Mouse (Mus musculus): Measurements from ENCODE around the gene Kalrn. TPM values are rescaled to one million over a fixed set of nuclear protein-coding genes. Genes with fewer than 3 reads are reported as not detected.

The Kalrn gene
- polyA plus RNA-seq, 2 experiments, result 8.8 to 11.7 TPM

DNA sequence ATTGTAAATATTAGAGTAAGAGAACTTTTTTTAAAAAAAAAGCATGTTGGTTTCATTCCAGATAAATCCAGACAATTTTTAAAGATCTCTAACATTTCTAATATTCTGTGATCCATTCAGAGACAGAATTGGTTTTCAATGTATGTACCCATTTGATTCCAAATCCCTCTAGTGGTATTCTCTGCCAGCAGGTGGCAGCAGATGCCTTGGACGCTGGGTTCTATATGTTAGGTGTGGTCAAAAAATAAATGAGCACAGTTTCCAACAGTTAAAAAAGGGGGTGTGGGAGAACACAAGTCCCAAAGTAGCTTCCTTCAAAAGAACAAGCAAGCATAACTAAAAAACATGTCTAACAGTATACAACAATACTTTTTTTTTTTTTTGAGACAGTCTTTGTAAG is 41.8 kb downstream of the Kalrn start:
- no peaks in the 10 kb centered on the region for H3K36me3 ChIP-seq (ENCODE audit: control insufficient read depth, insufficient read depth, low read length)
- 3% methylated on average over 1 of the region's 1 CpGs for WGBS
- H3K4me2 ChIP-seq (replicated peaks; ENCODE audit: low read depth, low read length, severe bottlenecking), result no peak overlapping the region
- peak; percentile 32 for DNase-seq (ENCODE audit: low spot score)
- no peak for ATAC-seq (ENCODE audit: low FRiP score, low read depth)
- TF ChIP-seq POLR2A (IDR thresholded peaks at IDR 0.05; ENCODE audit: borderline replicate concordance, extremely low read depth, insufficient read depth, insufficient read length), result no peak
- peaks cover 10% of the 10 kb centered on the region; the same call in 1 of the 2 replicates for H3K4me1 ChIP-seq (ENCODE audit: control insufficient read depth, insufficient read depth, low read length)
- no peaks in the 10 kb centered on the region for H3K9me3 ChIP-seq (ENCODE audit: control insufficient read depth, low read length)
- no peak overlapping the region for H3K4me3 ChIP-seq (replicated peaks; ENCODE audit: low read length)
- H3K9ac ChIP-seq (ENCODE audit: low read depth, low read length, severe bottlenecking), result no peak overlapping the region
- no peak overlapping the region for H3K27ac ChIP-seq (replicated peaks; ENCODE audit: low read depth, low read length)
- no peaks in the 10 kb centered on the region for H3K27me3 ChIP-seq (ENCODE audit: control insufficient read depth, insufficient read depth, low read length)

DNA sequence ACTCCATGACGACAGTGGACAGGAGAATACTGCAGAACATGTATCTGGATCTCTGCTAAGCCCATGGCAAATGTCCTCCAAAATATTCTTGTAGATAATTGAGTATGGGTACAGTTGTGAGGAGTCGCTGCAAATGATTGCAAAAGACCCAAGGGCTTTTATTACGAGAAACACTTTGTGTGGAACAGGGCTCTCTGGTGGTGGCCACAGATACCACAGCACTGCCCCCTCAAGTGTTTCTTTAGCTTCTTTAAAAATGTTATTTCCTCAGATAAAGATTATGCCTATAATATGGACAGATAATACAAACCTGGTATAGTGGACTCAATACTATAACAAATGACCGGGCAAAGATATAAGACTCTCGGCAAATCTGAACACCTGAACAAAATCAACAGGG is 43.3 kb downstream of the Kalrn start:
- Histone ChIP-seq H3K27ac (replicated peaks; ENCODE audit: low read depth, low read length) (no peak overlapping the region), H3K36me3 (ENCODE audit: control insufficient read depth, insufficient read depth, low read length) (no peaks in the 10 kb centered on the region), H3K4me3 (replicated peaks; ENCODE audit: low read length) (no peak overlapping the region), H3K9me3 (ENCODE audit: control insufficient read depth, low read length) (no peaks in the 10 kb centered on the region), H3K27me3 (ENCODE audit: control insufficient read depth, insufficient read depth, low read length) (no peaks in the 10 kb centered on the region), H3K4me1 (ENCODE audit: control insufficient read depth, insufficient read depth, low read length) (peaks cover 7% of the 10 kb centered on the region; the same call in 1 of the 2 replicates), H3K4me2 (replicated peaks; ENCODE audit: low read depth, low read length, severe bottlenecking) (no peak overlapping the region), H3K9ac (ENCODE audit: low read depth, low read length, severe bottlenecking) (no peak overlapping the region)
- DNase-seq (ENCODE audit: low spot score) (no peak), ATAC-seq (ENCODE audit: low FRiP score, low read depth) (no peak)
- TF ChIP-seq POLR2A (IDR thresholded peaks at IDR 0.05; ENCODE audit: borderline replicate concordance, extremely low read depth, insufficient read depth, insufficient read length), result no peak
- 86% methylated on average over 5 of the region's 5 CpGs for WGBS

DNA sequence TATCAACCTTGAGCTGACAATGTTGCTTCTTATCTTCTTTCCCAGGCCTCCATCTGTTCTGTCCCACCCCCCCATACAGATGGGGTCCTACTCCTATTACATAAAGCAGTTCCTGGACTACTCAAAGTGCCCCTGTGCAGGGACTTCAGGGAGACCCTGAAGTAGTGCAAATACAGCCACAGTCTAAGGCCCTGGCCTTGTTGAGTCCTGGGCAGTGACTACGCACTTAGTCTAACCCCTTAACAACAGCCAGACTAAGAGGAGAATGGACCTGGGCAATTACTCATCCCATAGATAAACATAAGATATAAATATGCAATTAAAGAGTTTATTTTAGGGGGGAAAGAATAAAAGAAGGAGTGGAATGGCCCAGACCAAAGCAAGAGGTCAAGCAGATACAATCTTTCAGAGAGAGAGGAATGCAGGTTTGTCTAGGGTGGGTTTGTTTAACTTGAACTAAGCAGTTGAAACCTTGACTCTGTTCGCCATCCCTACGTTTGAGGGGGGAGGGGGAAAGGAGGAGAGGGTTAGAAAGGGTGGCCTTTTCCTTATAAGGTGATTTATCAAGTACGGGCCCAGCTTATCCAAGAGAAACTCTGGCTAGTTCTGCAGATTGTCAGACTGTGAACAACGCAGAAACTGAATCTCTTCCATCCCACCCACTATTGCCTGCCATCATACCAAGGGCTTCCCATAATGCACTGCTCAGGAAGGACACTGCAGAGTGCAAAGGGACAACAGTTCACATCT is 44.9 kb downstream of the Kalrn start:
- no peaks in the 10 kb centered on the region for H3K36me3 ChIP-seq (ENCODE audit: control insufficient read depth, insufficient read depth, low read length)
- TF ChIP-seq POLR2A (IDR thresholded peaks at IDR 0.05; ENCODE audit: borderline replicate concordance, extremely low read depth, insufficient read depth, insufficient read length), result no peak
- H3K4me1 ChIP-seq (ENCODE audit: control insufficient read depth, insufficient read depth, low read length), result peaks cover 7% of the 10 kb centered on the region; the same call in 1 of the 2 replicates
- no peak overlapping the region for H3K4me3 ChIP-seq (replicated peaks; ENCODE audit: low read length)
- H3K9ac ChIP-seq (ENCODE audit: low read depth, low read length, severe bottlenecking), result no peak overlapping the region
- no peaks in the 10 kb centered on the region for H3K9me3 ChIP-seq (ENCODE audit: control insufficient read depth, low read length)
- ATAC-seq (ENCODE audit: low FRiP score, low read depth) (no peak), DNase-seq (ENCODE audit: low spot score) (no peak)
- 71% methylated on average over 5 of the region's 5 CpGs for WGBS
- H3K4me2 ChIP-seq (replicated peaks; ENCODE audit: low read depth, low read length, severe bottlenecking), result no peak overlapping the region
- H3K27me3 ChIP-seq (ENCODE audit: control insufficient read depth, insufficient read depth, low read length), result no peaks in the 10 kb centered on the region
- H3K27ac ChIP-seq (replicated peaks; ENCODE audit: low read depth, low read length), result no peak overlapping the region

DNA sequence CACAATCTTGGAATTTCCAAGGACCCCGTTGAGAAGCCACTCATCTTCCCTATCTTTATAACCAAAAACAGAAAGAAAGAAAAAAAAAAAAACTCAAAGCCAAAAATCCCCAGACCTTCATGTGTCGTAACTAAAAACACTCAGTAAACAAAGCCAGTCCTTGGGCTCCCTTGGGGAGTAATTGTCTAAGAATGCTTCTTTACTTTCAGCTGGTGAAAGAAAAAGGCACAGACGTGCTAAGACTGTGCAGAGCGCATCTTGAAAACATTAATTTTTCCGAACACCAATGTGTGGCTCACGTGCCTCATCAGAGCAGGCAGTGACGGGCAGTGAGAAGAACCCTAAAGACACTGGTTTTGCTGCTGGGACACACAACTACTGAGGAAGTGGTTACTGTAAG is 47.0 kb downstream of the Kalrn start:
- Histone ChIP-seq H3K9me3 (ENCODE audit: control insufficient read depth, low read length) (no peaks in the 10 kb centered on the region), H3K27ac (replicated peaks; ENCODE audit: low read depth, low read length) (no peak overlapping the region), H3K27me3 (ENCODE audit: control insufficient read depth, insufficient read depth, low read length) (no peaks in the 10 kb centered on the region), H3K9ac (ENCODE audit: low read depth, low read length, severe bottlenecking) (no peak overlapping the region), H3K4me2 (replicated peaks; ENCODE audit: low read depth, low read length, severe bottlenecking) (no peak overlapping the region), H3K4me1 (ENCODE audit: control insufficient read depth, insufficient read depth, low read length) (peaks cover 7% of the 10 kb centered on the region; the same call in 1 of the 2 replicates), H3K4me3 (replicated peaks; ENCODE audit: low read length) (no peak overlapping the region), H3K36me3 (ENCODE audit: control insufficient read depth, insufficient read depth, low read length) (no peaks in the 10 kb centered on the region)
- 0 out of 2 replicates have a peak, but pooled peaks have one; percentile 37 for ATAC-seq (ENCODE audit: low FRiP score, low read depth)
- peak; percentile 31 for DNase-seq (ENCODE audit: low spot score)
- no peak for TF ChIP-seq POLR2A (IDR thresholded peaks at IDR 0.05; ENCODE audit: borderline replicate concordance, extremely low read depth, insufficient read depth, insufficient read length)
- WGBS, result 48% methylated on average over 7 of the region's 7 CpGs

- Histone ChIP-seq H3K9me3 (ENCODE audit: control insufficient read depth, low read length) (no peaks in the 10 kb centered on the region), H3K36me3 (ENCODE audit: control insufficient read depth, insufficient read depth, low read length) (no peaks in the 10 kb centered on the region), H3K4me3 (replicated peaks; ENCODE audit: low read length) (no peak overlapping the region), H3K9ac (ENCODE audit: low read depth, low read length, severe bottlenecking) (no peak overlapping the region), H3K4me1 (ENCODE audit: control insufficient read depth, insufficient read depth, low read length) (peaks cover 7% of the 10 kb centered on the region; the same call in 1 of the 2 replicates), H3K27ac (replicated peaks; ENCODE audit: low read depth, low read length) (no peak overlapping the region), H3K27me3 (ENCODE audit: control insufficient read depth, insufficient read depth, low read length) (no peaks in the 10 kb centered on the region), H3K4me2 (replicated peaks; ENCODE audit: low read depth, low read length, severe bottlenecking) (no peak overlapping the region)
- DNase-seq (ENCODE audit: low spot score), result no peak
- no peak for ATAC-seq (ENCODE audit: low FRiP score, low read depth)
- no peak for TF ChIP-seq POLR2A (IDR thresholded peaks at IDR 0.05; ENCODE audit: borderline replicate concordance, extremely low read depth, insufficient read depth, insufficient read length)
- 76% methylated on average over 8 of the region's 8 CpGs for WGBS
These were observed 47.5 kb downstream of the Kalrn start for GRCm38 (mm10) chr16:34525866-34526265.

All from limb, embryonic 14.5 days (tissue).